Mouse (Mus musculus) MEL (cell line): ENCODE measurements at regions not wholly inside any gene's neighbourhood (a gene's known extent, or its start where the extent isn't known, plus 50 kb on each side); places are given as distances from the start of the nearest gene placed in this dataset.

ENCODE experiments used
- DNase-seq: peaks from one replicate; pipeline ENCODE4 v3.0.0; 2011; ENCODE audit warnings: low read depth, low spot score
- H3K27ac ChIP-seq: 2 replicates; pipeline ENCODE4 v1.5.1; 2012; ENCODE audit warnings: low read depth, mild to moderate bottlenecking, control low read depth, low read length, moderate library complexity; ENCODE audit not compliant: control insufficient read depth
- H3K27me3 ChIP-seq, 2 experiments: fragments of 150-350 bp in 1 of 2; sonication (generic) in 1 of 2; 2 replicates each; pipeline ENCODE4 v1.6.1; 2012; ENCODE audit warnings: low read length in 2 of 2, mild to moderate bottlenecking in 2 of 2, improper control_type of control experiment in 1 of 2, moderate library complexity in 1 of 2; ENCODE audit not compliant: insufficient read depth in 2 of 2, control insufficient read depth in 1 of 2
- H3K36me3 ChIP-seq, 2 experiments: 2 replicates each; pipeline ENCODE4 v1.6.1; 2012 to 2014; ENCODE audit warnings: low read length in 2 of 2, improper control_type of control experiment in 1 of 2, inconsistent platforms in 1 of 2, mild to moderate bottlenecking in 1 of 2; ENCODE audit not compliant: insufficient read depth in 2 of 2, control insufficient read depth in 1 of 2
- H3K4me1 ChIP-seq, 2 experiments: fragments of 150-350 bp in 1 of 2; sonication (generic) in 1 of 2; 2 replicates each; pipeline ENCODE4 v1.6.1; 2012; ENCODE audit warnings: low read length in 2 of 2, improper control_type of control experiment in 1 of 2, mild to moderate bottlenecking in 1 of 2; ENCODE audit not compliant: insufficient read depth in 2 of 2, control insufficient read depth in 1 of 2
- H3K4me3 ChIP-seq, 2 experiments: fragments of 150-350 bp in 1 of 2; sonication (generic) in 1 of 2; 2 replicates each; pipeline ENCODE4 v1.5.1; 2012; ENCODE audit warnings: low read depth in 2 of 2, low read length in 2 of 2, mild to moderate bottlenecking in 2 of 2, moderate library complexity in 2 of 2, control low read depth in 1 of 2, improper control_type of control experiment in 1 of 2; ENCODE audit not compliant: control insufficient read depth in 1 of 2, insufficient read depth in 1 of 2
- H3K79me2 ChIP-seq: 2 replicates; pipeline ENCODE4 v1.6.1; 2012; ENCODE audit warnings: mild to moderate bottlenecking, low read length, moderate library complexity; ENCODE audit not compliant: control insufficient read depth, poor library complexity, insufficient read depth
- H3K9ac ChIP-seq: 2 replicates; pipeline ENCODE4 v1.6.1; 2012; ENCODE audit warnings: low read depth, mild to moderate bottlenecking, control low read depth, low read length, moderate library complexity; ENCODE audit not compliant: control insufficient read depth, poor library complexity, severe bottlenecking
- H3K9me3 ChIP-seq: fragments of 150-350 bp; sonication (generic); replicated peaks from 2 replicates; pipeline ENCODE4 v1.6.1; 2012; ENCODE audit warnings: mild to moderate bottlenecking, low read length, improper control_type of control experiment, moderate library complexity; ENCODE audit not compliant: insufficient read depth
- BHLHE40 ChIP-seq: IDR thresholded peaks from 2 replicates; pipeline ENCODE4 v1.6.1; 2012; ENCODE audit warnings: low read depth, mild to moderate bottlenecking, inconsistent platforms, low read length, improper control_type of control experiment, borderline replicate concordance
- CHD1 ChIP-seq: IDR thresholded peaks from 2 replicates; pipeline ENCODE4 v1.6.1; 2012; ENCODE audit warnings: low read depth, mild to moderate bottlenecking, inconsistent platforms, low read length, improper control_type of control experiment
- EP300 ChIP-seq, 2 experiments: IDR thresholded peaks; 2 replicates each; pipeline ENCODE4 v1.6.1; 2011; ENCODE audit warnings: improper control_type of control experiment in 2 of 2, low read length in 2 of 2, low read depth in 1 of 2, mild to moderate bottlenecking in 1 of 2
- GABPA ChIP-seq: IDR thresholded peaks from 2 replicates; pipeline ENCODE4 v1.6.1; 2012; ENCODE audit warnings: low read depth, mild to moderate bottlenecking, inconsistent platforms, low read length, improper control_type of control experiment, moderate library complexity
- GATA1 ChIP-seq: IDR thresholded peaks from 2 replicates; pipeline ENCODE4 v1.6.1; 2011; ENCODE audit warnings: low read depth, low read length, improper control_type of control experiment
- HCFC1 ChIP-seq: IDR thresholded peaks from 2 replicates; pipeline ENCODE4 v1.6.1; 2012; ENCODE audit warnings: low read depth, mild to moderate bottlenecking, inconsistent platforms, low read length, improper control_type of control experiment, moderate library complexity
- MAX ChIP-seq: IDR thresholded peaks from 2 replicates; pipeline ENCODE4 v1.6.1; 2011; ENCODE audit warnings: low read length, improper control_type of control experiment
- MAZ ChIP-seq: IDR thresholded peaks from 2 replicates; pipeline ENCODE4 v1.6.1; 2012; ENCODE audit warnings: low read depth, mild to moderate bottlenecking, inconsistent platforms, low read length, improper control_type of control experiment
- MEF2A ChIP-seq: IDR thresholded peaks from 2 replicates; pipeline ENCODE4 v1.6.1; 2014; ENCODE audit warnings: low read depth, mild to moderate bottlenecking, inconsistent platforms, low read length, improper control_type of control experiment; ENCODE audit not compliant: poor library complexity, insufficient replicate concordance, severe bottlenecking; ENCODE audit errors: extremely low read depth
- MXI1 ChIP-seq: IDR thresholded peaks from 2 replicates; pipeline ENCODE4 v1.6.1; 2011; ENCODE audit warnings: mild to moderate bottlenecking, low read depth, low read length, improper control_type of control experiment
- MYC ChIP-seq: IDR thresholded peaks from 2 replicates; pipeline ENCODE4 v1.6.1; 2011; ENCODE audit warnings: low read depth, mild to moderate bottlenecking, low read length, improper control_type of control experiment, moderate library complexity
- NELFE ChIP-seq: IDR thresholded peaks from 2 replicates; pipeline ENCODE4 v1.6.1; 2011; ENCODE audit warnings: low read depth, low read length, improper control_type of control experiment
- NRF1 ChIP-seq: IDR thresholded peaks from 2 replicates; pipeline ENCODE4 v1.6.1; 2014; ENCODE audit warnings: low read depth, mild to moderate bottlenecking, inconsistent platforms, low read length, improper control_type of control experiment, moderate library complexity; ENCODE audit not compliant: poor library complexity, insufficient read depth, severe bottlenecking
- POLR2AphosphoS5 ChIP-seq: IDR thresholded peaks from 2 replicates; pipeline ENCODE4 v1.6.1; 2012; ENCODE audit warnings: low read depth, borderline replicate concordance, mild to moderate bottlenecking, inconsistent platforms, low read length, moderate library complexity, mixed read lengths
- SIN3A ChIP-seq: IDR thresholded peaks from 2 replicates; pipeline ENCODE4 v1.6.1; 2012; ENCODE audit warnings: low read length, improper control_type of control experiment, inconsistent platforms
- TAL1 ChIP-seq: IDR thresholded peaks from 2 replicates; pipeline ENCODE4 v1.6.1; 2012; ENCODE audit warnings: mild to moderate bottlenecking, inconsistent platforms, low read length, moderate library complexity, mixed read lengths
- TBP ChIP-seq: IDR thresholded peaks from 2 replicates; pipeline ENCODE4 v1.8.0; 2011; ENCODE audit warnings: low read depth, low read length, improper control_type of control experiment
- USF2 ChIP-seq, 2 experiments: IDR thresholded peaks; 2 replicates each; pipeline ENCODE4 v1.6.1; 2011 to 2012; ENCODE audit warnings: improper control_type of control experiment in 2 of 2, low read length in 2 of 2, borderline replicate concordance in 1 of 2, inconsistent platforms in 1 of 2, low read depth in 1 of 2, mild to moderate bottlenecking in 1 of 2; ENCODE audit not compliant: insufficient read depth in 1 of 2
- ZC3H11A ChIP-seq: IDR thresholded peaks from 2 replicates; pipeline ENCODE4 v1.6.1; 2012; ENCODE audit warnings: low read depth, mild to moderate bottlenecking, inconsistent platforms, low read length, improper control_type of control experiment
- ZKSCAN1 ChIP-seq: IDR thresholded peaks from 2 replicates; pipeline ENCODE4 v1.6.1; 2012; ENCODE audit warnings: low read depth, mild to moderate bottlenecking, inconsistent platforms, low read length, improper control_type of control experiment, moderate library complexity
- ZMIZ1 ChIP-seq: IDR thresholded peaks from 2 replicates; pipeline ENCODE4 v1.6.1; 2012; ENCODE audit warnings: low read depth, mild to moderate bottlenecking, inconsistent platforms, low read length, improper control_type of control experiment, moderate library complexity

GRCm38 (mm10) chr3:63627724-63628123 lies 144.0 kb upstream of the Gm34302 start:
- no peak overlapping the region for H3K27ac ChIP-seq
- no peak overlapping the region for H3K9ac ChIP-seq
- no peaks in the 10 kb centered on the region for H3K36me3 ChIP-seq
- H3K4me3 ChIP-seq = no peak overlapping the region
- no peak for TF ChIP-seq ZKSCAN1
- TF ChIP-seq POLR2AphosphoS5 = no peak
- TF ChIP-seq MYC = no peak
- no peak for TF ChIP-seq BHLHE40
- TF ChIP-seq TBP = no peak
- TF ChIP-seq EP300 (IDR thresholded peaks at IDR 0.05; ENCODE audit: low read depth in 1 of 2, low read length in 2 of 2) = no peak
- no peak for TF ChIP-seq MEF2A
- no peak for TF ChIP-seq MXI1
- no peak for TF ChIP-seq CHD1
- no peak for TF ChIP-seq NELFE
- H3K27me3 ChIP-seq = no peaks in the 10 kb centered on the region
- no peaks in the 10 kb centered on the region for H3K4me1 ChIP-seq
- H3K79me2 ChIP-seq = no peaks in the 10 kb centered on the region
- DNase-seq = no peak
- H3K9me3 ChIP-seq = no peaks in the 10 kb centered on the region

GRCm38 (mm10) chr3:63616127-63616526 lies 132.4 kb upstream of the Gm34302 start:
- Histone ChIP-seq H3K4me3 (no peak overlapping the region), H3K79me2 (no peaks in the 10 kb centered on the region), H3K27me3 (no peaks in the 10 kb centered on the region), H3K27ac (no peak overlapping the region), H3K36me3 (no peaks in the 10 kb centered on the region), H3K9me3 (no peaks in the 10 kb centered on the region), H3K9ac (no peak overlapping the region), H3K4me1 (no peaks in the 10 kb centered on the region)
- no peak for DNase-seq
- TF ChIP-seq GABPA = no peak
- TF ChIP-seq SIN3A = no peak
- TF ChIP-seq HCFC1 = no peak
- no peak for TF ChIP-seq USF2 (IDR thresholded peaks at IDR 0.05; ENCODE audit: borderline replicate concordance in 1 of 2, insufficient read depth in 1 of 2, low read depth in 1 of 2, low read length in 2 of 2)

GRCm38 (mm10) chr3:63613652-63614051 lies 130.0 kb upstream of the Gm34302 start:
- H3K27me3 ChIP-seq = no peaks in the 10 kb centered on the region
- TF ChIP-seq BHLHE40 (no peak), USF2 (IDR thresholded peaks at IDR 0.05; ENCODE audit: borderline replicate concordance in 1 of 2, insufficient read depth in 1 of 2, low read depth in 1 of 2, low read length in 2 of 2) (no peak), GATA1 (no peak), TAL1 (no peak), ZC3H11A (no peak), HCFC1 (no peak), ZMIZ1 (no peak), EP300 (IDR thresholded peaks at IDR 0.05; ENCODE audit: low read depth in 1 of 2, low read length in 2 of 2) (no peak), MAX (no peak), MAZ (no peak), NRF1 (no peak)
- TF ChIP-seq, all 39 proteins: peak for 0
- no peak for DNase-seq
- no peaks in the 10 kb centered on the region for H3K79me2 ChIP-seq
- H3K9ac ChIP-seq = no peak overlapping the region
- H3K9me3 ChIP-seq = no peaks in the 10 kb centered on the region
- H3K27ac ChIP-seq = no peak overlapping the region
- H3K4me1 ChIP-seq = no peaks in the 10 kb centered on the region
- no peak overlapping the region for H3K4me3 ChIP-seq
- H3K36me3 ChIP-seq = no peaks in the 10 kb centered on the region
